Mouse (Mus musculus) adrenal gland, postnatal 36 days (tissue): ENCODE results near the gene Fggy. TPM values are rescaled to one million over a fixed set of nuclear protein-coding genes. Genes with fewer than 3 reads are reported as not detected.

Experiments used
- DNase-seq, 2 experiments: peaks; one replicate each; pipeline ENCODE4 v3.0.0; 2021; ENCODE audit warnings: mixed read lengths in 1 of 2
- total RNA-seq, 2 experiments: library from RNA; stranded (reverse); gene quantifications; 2 replicates each; pipeline ENCODE4 v1.2.3; 2021

The Fggy gene
- total RNA-seq, 2 experiments from 2014 or later = 39.7 to 68.0 TPM

DNA sequence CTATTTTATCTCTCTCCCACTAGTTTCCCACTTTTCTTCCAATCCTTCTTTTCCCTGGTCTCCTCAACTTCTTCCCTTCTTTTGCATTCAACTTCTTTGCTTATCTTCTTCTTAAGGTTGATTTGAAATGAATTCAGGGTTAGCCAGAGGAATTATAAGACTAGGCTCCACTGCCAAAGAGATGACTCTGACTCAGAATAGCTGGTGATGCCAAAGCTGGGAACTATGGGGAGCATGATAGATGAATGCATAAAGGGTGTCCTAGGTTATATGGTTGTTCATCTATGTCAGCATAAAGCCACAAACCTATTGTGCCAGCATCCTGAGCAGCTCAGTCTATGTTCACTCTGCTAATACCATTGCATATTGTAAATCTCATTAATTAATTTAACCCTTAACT is 348.8 kb downstream of the Fggy start:
- no peak for DNase-seq

DNA sequence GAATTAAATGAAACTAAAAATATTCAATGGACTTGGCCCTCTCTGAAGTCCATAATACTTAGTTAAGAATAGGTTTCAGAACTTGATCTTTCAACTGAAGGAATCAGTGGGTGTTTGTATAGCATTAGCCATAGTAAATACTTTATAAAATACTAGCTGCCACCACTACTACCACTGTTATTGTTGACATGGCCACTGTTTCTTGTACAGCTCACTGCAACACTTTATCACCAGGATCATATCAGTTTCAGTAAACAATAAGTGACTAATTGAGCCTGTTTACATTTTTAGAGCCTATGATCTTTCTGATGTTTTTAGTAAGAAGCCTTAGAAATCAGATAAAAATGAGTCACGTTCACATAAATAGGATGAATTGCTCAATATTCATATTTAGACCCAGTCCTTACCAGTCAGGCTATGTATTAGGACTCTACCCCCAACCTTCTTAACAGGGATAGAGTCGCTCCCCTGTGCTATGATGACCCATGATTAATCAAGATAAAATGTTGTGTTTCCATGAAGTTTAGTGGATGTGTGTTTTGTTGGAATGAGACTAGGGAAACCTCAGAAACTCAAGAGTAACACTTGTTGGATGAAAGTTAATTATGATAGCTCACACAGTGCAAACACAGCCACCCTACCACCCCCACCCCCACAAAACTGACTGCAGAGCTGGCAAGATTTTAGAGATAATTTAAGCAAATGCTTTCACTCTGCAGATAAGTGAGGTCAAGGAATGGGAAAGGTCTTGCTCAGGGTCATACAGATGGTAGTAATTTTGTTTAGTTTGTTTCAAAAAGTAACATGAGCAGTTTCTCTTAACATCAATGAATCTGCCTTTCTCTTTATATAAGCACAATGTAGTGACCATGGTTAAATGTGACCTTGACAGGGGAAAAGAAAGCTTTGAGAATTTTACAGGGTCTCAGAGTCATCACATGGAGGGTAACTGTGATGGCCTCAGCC is 352.7 kb downstream of the Fggy start:
- no peak for DNase-seq

DNA sequence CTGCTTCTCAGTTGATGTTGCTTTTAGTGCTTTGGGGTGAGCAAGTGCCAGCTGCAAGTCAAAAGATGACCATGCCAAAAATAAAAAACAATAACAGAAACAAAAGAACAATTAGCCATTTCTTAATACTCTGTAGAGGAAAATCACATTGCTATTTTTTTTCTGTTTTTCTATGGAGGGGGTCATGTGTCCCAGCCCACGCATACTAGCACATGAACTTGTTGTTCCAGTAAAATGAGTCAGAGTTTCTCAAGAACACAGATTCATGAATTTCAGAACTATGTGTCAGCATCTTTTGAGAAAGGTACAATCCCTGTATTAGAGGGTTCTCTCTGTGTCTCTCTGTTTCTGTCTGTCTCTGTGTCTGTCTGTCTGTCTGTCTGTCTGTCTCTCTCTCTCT is 355.7 kb downstream of the Fggy start:
- DNase-seq = peak in 1 of 2 experiments; percentile 6

DNA sequence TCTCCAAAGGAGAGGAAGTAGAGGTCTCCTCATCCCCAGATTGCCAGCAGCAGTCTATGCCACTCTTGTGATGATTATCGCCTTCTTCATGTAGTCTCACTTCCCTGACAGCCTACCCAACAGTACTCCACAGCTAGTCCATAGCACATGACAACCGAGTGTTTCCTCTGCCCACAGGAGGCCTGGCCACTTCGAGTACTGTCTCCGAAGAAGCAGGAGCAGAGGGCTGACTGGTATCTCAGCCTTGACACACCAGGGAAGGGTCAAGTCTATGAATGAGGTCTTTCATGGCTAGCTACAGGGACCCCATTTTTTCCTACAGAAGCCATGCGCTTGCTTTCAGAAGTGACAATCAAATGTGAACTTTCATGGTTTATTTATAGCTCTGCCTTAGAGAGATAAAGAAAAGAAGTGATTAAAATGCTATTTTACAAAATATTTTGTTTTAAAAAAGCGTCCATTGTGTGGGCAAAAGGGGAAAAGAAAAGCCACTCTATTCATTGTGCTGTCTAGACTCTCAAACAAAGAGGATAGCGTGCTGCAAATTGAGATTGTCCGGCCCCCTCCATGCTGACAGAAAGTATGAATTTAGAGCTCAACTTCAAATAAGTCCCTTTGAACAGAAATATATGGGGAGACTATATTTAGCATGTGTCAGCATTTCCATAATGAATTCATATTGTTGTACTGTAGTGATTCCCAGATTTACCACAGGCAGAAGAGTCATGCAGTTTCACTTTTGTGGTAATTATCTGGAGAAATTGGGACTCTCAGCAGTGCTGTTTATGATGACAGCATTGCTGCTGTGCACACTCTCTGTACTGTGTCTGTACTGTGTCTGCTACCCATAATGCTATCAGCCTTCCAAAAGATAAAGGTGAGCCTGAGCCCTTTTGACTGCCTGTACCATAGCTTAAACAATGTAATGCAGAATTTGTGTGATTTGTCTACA is 358.6 kb downstream of the Fggy start:
- no peak for DNase-seq

DNA sequence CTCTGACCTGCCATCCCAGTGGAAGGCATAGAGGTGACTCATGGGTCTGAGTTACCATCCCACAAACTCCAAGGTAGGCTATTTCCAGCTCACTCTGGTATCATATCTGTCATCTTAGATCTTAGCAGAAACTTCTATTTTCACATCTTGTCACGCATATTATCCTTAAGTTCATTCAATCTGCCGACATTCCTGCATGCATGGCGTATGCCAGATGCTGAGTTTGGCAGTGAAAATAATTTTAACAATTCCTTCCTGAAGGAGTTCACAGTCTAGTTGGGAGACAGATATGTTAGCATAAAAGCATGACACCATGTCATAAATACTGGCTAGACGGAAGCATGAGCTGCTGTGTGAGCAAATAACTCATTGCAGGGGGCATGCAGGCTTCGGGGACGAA is 360.4 kb downstream of the Fggy start:
- DNase-seq = no peak

DNA sequence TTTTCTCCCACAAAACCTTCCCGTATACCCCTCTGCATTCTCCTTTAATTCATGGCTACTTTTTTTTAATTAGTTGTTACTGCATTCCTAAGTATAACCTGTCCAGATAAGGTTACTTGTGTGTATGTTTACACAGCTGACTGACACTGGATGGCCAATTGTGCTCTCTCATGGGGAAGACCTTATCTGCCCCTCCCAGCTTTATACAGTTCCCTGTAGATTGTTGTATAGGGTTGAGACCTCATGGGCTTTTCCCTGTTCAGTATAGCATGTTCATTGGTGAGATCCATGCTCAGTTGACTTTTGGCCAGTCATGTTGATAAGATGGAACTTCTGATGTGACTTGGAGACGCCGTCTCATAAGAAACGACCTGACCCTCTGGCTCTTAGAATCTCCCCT is 363.1 kb downstream of the Fggy start:
- DNase-seq = no peak

DNA sequence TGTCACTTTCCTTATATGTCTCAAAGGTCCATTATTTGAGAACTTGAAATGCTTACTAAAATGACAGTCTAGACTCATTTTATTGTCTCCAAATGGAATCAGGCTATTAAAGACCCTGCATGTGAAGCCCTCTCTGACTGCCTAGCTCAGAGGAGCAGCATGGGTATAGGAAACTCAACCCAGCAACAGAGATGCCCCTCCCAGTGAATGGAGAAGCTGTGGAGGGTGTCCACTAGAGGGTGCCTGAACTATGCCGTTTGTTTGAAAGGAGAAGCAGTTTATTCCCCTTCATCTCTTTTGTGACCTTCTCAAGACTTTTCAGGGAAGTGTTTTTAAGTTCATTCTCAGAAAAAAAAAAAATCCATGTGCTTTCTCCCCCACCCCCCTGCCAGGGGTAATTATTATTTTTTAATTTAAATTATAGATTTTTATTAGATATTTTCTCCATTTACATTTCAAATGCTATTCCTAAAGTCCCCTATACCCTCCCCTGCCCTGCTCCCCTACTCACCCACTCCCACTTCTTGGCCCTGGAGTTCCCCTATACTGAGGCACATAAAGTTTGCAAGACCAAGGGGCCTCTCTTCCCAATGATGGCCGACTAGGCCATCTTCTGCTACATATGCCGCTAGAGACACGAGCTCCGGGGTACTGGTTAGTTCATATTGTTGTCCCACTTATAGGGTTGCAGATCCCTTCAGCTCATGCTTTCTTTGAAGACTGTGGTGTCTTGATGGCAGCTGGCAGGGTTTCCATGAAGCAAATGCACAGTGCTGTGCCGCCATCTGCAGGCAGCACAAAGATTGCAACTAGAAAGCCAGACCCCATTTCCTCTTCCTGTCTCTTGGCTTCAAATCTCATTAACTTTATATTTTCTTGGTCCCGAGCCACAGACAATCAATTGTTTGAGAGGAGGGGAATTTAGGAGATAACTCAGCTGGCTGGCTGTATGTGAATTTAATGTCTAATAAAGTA is 367.2 kb downstream of the Fggy start:
- peak; percentile 68 to 82 for DNase-seq

DNA sequence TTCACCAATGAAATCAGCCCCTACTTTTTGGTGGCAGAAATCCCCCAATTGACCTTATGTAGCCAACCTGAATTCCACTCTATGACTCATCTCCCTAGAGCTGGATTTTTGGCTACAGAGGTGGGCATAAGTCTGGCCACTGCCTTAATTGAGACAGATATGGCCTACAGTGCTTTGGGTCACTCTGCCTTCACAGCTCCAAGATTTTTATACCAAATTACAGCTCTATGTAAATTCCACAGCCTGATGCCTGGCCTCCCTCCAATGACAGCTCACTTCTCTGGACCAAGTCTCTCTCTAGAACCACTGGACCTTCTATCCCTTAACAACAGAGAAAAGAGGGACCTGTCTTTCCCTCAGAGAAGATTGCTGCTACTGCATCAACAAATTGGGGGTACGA is 371.5 kb downstream of the Fggy start:
- DNase-seq = no peak

DNA sequence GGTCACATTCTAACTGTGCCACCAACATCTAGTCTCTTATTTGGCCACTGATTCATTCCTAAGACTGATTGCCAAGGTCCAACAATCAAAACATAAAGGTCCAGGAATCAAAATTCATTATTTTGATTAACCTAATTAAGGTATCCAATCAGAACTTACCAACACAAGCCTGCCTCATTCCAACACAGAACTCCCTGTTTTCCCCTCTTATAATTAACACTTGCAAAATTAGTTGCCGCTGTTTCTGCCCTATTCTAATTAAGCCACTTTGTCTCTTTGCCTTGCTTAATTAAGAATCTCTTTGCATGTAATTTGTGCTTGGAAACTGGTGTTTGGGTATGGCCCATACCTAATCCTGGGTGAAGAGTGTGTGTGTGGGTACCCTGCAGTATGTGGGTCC is 372.6 kb downstream of the Fggy start:
- no peak for DNase-seq

DNA sequence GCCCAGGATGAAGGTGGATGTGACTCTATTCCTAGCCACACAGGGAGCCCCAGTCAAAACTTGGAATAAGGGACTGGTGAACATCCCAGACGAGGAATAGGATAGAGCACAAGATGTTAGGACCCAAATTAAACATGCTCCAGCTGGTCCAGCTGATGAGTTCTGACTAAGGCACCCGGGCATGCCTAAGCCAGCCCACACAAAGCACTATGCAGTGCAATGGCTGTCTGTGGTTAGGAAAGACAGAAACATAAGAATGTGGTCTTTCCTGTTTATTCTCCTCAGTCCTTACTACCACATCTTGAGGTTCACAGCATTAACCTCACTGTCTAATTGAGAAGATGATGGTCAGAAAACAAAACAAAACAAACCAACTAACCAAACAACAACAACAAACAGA is 374.0 kb downstream of the Fggy start:
- no peak for DNase-seq

DNA sequence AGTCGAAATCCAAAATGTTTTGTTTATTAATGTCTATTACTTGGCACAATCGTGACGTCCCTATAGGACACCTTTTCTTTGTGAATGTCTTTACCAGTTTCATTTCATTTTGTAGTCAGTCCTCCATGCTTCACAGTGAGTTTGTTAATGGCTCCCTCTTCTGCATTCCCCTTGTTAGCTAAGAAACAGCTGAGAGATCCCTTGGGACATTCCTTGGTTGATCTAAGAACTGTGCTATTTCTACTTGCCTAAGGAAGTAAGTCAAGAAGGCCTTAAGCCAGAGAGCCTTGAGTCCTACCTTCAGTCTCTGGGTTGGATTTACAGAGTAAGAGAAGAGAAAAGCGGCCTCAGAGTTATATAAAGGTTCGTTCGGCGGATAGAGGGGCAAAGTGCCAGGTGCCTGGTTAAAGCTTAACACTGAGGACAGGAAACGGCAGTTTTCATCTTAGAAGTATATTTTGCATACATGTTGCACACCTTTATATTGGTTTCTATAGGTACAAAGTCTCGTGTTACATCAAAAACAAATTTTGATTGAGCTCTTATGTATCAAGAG is 376.6 kb downstream of the Fggy start:
- DNase-seq = no peak

DNA sequence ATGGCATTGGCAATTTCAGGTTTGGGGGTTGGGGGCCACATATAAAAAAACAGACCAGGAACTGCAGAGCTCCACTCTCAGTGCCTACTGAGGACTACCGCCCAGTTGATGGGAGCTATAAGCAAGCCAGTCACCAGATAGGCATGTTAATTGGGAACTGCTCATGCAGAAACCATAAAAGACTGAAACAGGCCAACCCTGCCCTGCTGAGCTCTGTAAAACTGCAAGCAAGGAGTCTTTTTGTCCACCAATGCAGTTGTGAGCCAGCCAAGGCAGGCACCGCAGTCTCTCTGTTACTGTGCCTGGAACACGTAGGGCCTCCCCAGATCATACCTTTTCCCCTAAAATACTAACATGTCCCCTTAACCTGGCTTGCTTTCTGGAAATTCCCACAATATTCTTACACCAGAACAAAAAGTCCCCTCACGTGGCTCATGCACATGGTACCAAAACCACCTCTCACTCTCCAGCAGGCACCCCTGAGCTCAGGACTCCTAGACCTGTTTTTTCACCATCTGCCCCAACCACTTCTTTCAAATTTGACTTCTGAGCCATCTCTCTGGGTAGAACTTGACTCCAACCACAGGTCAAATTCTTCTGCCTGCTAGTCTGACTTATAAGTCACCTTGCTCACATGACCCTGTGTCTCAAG is 377.2 kb downstream of the Fggy start:
- no peak for DNase-seq

DNA sequence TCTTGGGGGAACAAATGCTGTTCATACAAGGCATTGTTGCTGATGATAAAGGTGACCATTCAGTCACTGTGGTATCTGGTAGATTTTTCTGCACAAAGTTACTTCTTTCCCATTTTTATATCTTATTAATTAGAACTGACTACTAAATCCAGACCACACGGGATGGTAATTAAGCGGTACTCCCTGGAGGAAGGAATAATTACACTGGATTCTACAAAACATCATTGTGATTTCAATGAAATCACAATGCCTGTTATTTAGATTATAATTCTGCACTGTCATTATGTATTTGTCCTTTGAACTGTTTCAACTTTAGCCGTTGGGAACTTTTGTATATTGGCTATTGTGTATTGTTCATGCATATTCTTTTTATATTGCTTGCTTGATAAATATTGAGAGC is 381.4 kb downstream of the Fggy start:
- no peak for DNase-seq

DNA sequence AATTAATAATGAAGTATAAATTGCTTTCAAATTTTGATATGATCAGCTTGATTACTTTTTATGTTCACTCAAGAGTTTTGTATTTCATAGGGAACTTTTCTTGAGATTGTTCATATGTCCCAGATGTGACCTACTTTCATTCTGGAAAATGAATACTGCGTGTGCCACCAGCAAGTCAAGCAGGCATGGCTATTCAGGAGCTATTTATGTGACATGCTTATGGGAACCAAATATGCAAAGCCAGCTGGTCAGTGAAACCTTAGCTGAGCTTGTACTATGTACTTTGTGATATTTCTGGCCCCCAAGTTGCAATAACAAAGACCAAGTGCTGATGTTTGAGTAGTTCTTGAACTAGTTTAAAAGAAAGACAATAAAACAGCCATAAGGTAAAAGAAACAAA is 390.6 kb downstream of the Fggy start:
- DNase-seq = no peak

DNA sequence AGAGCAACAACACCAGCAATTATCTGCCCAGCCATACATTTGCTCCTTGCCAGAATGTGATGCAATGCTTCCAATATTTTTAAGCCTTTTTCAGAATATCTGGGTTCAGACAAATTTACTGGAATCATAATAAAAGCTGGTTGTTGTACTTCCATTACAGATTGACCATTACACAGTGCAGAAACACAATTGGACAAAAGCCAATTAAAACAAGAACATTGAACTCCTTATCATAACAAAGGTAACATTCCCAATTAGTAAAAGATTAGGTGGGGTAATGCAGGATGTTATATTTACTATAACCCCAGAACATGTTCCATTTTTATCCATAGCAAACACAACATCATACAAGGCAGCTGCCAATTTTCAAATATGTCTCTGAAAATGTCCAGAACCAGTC is 396.0 kb downstream of the Fggy start:
- no peak for DNase-seq

DNA sequence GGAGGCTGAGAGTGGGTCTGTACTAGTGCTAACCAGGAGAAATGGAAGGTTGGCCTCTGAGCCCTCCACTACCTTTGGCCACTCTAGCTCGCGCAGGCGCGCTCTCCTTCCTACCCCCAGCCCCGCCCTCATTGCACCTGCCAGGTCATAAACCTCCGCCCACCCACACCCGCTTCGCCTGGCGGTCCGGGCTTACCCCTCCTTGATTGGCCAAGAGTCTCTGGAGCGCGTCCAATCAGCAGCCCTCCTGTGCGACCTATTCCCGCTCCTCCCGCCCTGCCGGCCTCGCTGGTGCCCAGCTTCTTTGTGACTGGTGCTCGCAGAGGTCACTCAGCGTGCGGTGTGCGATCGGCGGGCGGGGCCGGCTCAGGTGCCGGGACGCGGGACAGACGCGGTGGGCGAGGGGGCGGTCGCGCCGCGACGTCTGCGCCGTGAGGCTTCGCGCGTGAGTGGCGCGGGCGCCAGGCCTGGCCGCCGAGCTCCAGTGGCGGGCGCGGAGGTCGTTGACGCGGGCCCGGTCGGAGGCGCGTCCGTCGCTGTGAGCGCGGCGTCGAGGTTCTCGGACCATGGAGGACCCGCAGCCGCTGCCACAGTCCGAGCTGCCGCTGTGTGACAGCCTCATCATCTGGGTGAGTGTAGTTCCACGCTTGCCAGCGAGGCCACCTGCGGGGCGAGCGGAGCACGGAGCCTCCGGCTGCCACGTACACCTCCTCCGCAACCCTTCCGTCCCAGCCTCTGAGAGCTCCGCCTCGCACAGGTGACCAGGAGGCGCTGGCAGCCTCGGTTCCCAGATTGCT is 409.8 kb downstream of the Fggy start, which contains the start of gene Hook1:
Gene Hook1 (plus strand): TSS at position 313 of the 797 bp plus-strand sequence.
- peak; percentile 95 to 96 for DNase-seq
